Mouse (Mus musculus) megakaryocyte-erythroid progenitor cell, adult 5-6 weeks (primary cell): ENCODE data around the gene Ephb6. TPM values are rescaled to one million over a fixed set of nuclear protein-coding genes. Genes with fewer than 3 reads are reported as not detected.
"Not testable (repeated sequence)": the region's sequence is repeated elsewhere in the genome, so short reads cannot be mapped to it uniquely, and the experiment has no call there.

Source experiments
- ATAC-seq: replicated peaks from 2 replicates; pipeline ENCODE4 v1.8.0; 2016; ENCODE audit warnings: mild to moderate bottlenecking, inconsistent platforms; ENCODE audit not compliant: severe bottlenecking, poor library complexity, low FRiP score, low TSS enrichment
- total RNA-seq, 2 experiments: library from RNA; stranded (forward) in 1 of 2; stranded (reverse) in 1 of 2; fragments of 200-1000, 215-1000 nt in 1 of 2; fragments of >200 nt in 1 of 2; fragmentation: Nextera tagmentation in 1 of 2; gene quantifications; 2 replicates each; pipeline ENCODE4 v1.2.3; 2014 to 2017

Gene Ephb6
- total RNA-seq (2014; fragmentation: Nextera tagmentation) (1.5 and 12.2 TPM in 2 replicates), total RNA-seq (2017) (4.3 and 7.2 TPM in 2 replicates)

DNA sequence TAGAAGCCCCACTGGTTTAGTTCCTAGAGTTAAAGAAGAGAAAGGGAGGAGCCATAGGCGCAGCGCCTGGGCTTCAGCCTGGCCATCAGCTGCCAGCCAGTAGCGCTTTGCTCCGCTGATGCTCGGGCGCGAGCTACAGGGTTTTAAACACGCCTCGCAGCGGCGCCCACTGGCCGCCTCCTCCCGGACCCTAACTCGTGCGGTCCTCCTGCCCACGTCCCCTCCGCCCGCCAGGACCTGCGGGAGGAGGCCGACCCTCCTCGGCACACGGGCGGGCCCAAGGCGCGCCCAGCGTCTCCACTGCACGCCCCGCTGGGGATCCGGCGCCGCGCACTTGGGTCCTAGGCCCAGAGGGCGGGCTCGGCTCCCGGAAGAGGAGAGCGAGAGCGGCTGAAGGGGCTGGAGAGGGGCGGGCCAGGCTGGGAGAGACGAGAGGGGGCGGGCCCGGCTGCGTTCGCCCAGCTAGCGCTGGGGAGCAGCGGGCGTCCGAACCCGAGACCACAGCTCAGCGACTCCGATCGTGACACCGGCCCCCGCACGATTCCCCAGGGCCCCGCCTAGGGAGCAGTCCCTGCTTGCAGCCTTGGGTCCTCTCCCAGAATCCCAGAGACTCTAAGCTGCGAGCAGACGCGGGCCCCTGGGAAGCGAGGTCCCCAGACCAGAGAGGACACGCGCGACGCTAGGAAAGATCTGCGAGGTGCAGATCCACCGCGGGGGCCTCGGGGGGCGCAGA, at the start of gene Ephb6:
TSS of gene Ephb6 (plus strand) at position 422 of the 733 bp plus-strand sequence.
- peak; percentile 91 for ATAC-seq

DNA sequence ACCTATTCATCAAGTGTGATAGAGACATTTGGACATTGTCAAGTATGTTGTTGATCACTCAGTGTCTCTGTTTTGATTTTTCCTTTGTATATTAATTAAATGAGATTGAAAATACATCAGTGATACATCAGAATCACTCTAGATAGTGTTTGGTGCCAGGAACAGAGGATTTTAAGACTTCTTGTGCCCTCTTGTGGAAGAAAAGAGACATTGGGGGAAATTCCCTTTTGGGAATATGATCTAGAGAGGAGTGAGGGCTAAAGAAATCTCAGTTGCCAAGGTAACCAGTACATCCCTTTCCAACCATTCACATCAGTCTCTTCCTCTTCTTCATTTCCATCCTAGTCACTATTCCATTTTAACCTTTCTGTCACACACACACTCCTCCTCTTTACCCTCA, 48.9 kb upstream of the Ephb6 start:
- ATAC-seq: no peak

- peak; percentile 96 for ATAC-seq
Measured at GRCm38 (mm10) chr6:41557468-41557867, 47.8 kb upstream of the Ephb6 start.

- ATAC-seq: no peak
Measured at GRCm38 (mm10) chr6:41558271-41558670, 47.0 kb upstream of the Ephb6 start.

DNA sequence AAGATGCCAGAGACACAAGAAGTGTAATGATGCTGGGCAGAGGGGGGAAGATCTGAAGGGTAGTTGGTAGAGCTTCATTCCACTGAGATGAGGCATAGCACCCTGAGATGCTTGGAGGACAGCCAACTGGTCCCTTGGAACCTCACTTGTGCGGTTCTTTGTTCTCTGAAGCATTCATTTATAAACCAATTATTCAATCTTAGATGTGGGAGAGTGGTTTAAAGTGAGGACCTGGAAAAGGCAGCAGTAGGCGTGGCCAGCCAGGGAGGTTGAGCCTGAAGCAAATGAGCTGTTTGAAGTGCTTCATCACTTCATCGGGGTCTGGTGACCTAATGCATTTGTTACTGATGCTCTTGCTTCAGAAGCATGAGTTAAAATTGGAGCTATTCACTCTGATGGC, 46.0 kb upstream of the Ephb6 start:
- ATAC-seq: no peak

GRCm38 (mm10) chr6:41560273-41560672, 45.0 kb upstream of the Ephb6 start:
- ATAC-seq: no peak

DNA sequence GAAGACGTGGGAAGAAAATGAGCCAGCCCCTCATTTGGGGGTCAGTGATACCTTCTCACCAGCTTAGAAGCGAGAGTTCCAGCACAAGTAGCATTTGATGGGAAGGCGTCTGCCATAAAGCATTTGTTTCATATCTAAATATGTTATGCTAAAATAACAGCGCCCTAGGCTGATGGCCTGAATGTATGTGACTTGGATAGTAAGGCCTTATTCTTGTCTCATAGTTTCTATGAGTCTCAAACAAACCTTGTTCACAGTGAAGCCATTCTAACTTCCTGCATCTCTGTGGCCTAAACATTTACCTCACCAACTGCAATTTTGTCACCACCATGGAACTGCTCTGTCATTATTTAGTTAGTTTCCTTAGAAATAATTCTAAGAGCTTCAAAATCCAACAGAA, 42.7 kb upstream of the Ephb6 start:
- ATAC-seq: no peak

DNA sequence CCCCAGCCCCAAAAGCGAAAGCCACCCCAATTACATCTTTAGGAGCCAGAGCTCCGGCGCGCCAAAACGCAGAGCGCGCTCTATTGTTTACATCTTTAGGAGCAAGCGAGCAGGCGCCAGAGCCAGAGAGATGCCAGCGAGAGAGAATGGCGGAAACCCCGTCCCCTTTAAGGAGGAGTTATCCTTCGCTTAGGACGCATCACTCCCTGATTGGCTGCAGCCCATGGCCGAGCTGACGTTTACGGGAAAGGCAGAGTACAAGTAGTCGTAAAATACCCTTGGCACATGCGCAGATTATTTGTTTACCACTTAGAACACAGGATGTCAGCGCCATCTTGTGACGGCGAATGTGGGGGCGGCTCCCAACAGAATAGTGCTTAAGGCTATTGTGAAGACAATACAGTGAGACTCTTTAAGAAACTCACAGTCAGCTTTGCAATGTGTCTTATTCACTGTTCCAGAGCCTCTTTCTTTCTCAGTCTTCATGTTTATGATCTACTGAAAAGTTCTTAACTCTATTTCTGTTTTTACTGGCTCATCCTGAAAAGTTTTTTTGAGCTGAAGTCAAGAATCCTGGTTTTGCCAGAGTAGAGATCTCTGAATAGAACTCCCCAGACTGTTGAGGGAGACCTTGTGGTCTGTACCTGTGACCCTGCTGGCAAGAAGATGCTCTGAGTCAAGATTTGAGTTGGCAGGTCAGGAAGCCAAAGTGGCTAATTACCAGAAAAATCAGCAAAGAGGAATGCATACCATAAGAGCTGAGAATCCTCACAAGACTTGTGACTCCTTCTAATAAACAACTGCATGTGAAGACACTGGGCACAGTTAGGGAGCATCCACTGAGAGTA, 42.0 kb upstream of the Ephb6 start:
- ATAC-seq: not testable (repeated sequence)

- no peak for ATAC-seq
Measured at GRCm38 (mm10) chr6:41565261-41565660, 40.0 kb upstream of the Ephb6 start.

- ATAC-seq: no peak
Measured at GRCm38 (mm10) chr6:41566965-41567364, 38.3 kb upstream of the Ephb6 start.

- ATAC-seq: no peak
Measured at GRCm38 (mm10) chr6:41569078-41569477, 36.2 kb upstream of the Ephb6 start.

DNA sequence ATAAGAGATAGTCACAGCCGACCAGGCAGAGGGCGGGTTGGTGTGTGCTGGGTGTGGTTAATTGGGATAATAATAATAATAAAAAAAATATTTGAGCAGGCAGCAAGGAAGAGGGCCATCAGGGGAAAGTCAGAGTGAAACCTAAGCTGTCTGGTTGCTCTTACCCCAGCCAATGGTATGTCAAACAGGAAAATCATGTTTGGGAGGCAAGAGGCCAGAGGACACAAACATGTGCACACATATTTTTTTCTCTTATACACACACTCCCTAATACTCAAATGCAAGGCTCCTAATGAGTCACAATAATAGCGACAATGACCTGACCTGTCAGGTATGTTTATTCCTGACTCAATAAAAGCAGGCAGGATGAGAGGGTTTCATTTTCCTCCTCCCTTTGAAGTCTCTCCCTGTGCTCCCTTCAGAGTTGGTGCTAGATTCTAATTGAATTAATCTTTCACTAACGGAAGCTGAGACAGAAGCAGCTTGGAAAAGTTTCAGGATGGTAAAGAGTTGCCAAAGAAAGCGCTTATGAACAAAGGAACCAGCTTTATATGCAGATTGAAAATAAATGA, 28.7 kb upstream of the Ephb6 start:
- no peak for ATAC-seq

GRCm38 (mm10) chr6:41577297-41577696, 28.0 kb upstream of the Ephb6 start:
- ATAC-seq: no peak

DNA sequence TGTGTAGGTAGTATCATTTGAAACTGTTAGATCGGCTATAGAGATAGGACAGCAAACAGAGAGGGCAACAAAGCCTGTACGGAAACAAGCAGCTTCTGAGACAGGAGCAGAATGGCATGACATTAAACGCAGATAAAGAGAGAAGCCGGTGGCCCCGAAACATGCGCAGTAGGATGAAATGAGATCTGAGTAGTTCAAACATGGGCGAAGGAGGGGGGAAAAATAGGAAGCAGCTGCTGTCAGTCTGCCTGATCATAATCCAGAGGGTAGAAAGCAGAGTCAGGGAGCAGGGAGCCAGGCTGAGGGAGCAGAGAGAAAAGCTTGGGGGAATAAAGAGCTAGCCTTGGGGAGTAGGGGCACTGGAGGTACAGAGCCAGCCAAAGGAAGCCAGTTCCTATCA, 24.0 kb upstream of the Ephb6 start:
- no peak for ATAC-seq

GRCm38 (mm10) chr6:41582189-41582588, 23.1 kb upstream of the Ephb6 start:
- no peak for ATAC-seq

DNA sequence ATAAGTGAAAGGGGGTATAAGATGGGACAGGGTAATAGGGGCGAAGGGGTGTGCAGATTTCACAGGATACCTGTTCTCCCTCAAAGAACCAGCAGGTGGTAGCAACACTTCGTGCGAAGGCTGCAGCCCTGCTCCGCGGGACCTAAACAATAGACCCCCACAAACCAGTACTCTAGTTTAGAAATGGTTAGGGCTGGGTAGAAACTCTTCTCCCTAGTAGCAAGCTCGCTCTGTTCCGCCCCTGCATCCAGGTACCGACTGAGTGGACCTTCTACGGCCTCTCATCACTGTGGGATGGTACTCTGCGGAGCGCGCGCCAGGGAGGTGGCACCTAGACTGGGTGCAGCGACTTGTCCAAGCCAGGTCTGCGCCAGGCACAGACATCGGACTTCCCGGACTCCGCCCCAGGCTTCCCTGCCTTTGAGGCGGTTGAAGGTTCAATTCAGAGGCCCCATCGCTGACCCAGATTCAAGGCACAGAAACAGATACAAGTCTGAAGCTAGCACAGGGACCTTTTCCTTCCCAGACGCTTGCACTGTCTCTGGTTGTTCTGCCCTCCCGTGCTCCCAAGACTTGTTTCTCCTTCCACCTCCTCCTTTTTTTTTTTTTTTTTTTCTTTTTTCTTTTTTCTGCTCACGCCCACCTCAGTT, 756 bp upstream of the Ephb6 start:
- ATAC-seq: peak; percentile 78

DNA sequence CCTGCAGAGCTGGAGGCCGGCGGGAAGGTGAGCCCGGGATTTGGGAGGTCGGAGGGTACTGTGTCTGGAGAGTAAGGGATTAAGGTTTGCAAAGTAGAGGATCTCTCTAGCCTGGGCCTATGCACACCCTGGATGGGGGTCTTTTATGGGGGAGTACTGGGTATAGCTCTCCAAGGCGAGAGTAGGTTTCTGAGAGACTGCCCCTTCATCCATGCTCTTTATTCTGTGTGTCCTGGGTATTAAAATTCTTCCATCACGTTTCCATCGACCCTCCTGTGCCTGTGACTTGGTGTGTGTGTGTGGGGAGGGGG, 467 bp downstream of the Ephb6 start:
- no peak for ATAC-seq

- peak; percentile 43 for ATAC-seq
Measured at GRCm38 (mm10) chr6:41606214-41606613, 932 bp downstream of the Ephb6 start.

DNA sequence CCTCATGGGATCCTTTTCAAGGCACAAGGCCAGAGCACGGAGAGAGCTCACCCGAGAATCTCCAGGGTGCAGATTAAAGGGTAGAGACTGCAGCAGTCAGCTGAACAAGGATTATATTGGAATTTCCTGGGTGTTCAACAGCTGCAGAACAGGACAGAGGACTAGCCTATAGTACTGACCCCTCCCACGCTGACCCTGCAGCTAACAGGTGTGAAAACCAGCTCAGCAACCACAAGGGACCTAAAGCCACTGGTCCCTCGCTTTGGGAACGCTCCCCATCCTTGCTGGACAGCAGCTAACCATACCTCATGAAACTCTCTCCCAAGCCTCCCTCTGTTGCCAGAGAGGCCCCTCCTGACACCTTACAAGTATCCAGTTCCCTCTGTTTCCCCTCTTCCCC, 2.4 kb downstream of the Ephb6 start:
- no peak for ATAC-seq

DNA sequence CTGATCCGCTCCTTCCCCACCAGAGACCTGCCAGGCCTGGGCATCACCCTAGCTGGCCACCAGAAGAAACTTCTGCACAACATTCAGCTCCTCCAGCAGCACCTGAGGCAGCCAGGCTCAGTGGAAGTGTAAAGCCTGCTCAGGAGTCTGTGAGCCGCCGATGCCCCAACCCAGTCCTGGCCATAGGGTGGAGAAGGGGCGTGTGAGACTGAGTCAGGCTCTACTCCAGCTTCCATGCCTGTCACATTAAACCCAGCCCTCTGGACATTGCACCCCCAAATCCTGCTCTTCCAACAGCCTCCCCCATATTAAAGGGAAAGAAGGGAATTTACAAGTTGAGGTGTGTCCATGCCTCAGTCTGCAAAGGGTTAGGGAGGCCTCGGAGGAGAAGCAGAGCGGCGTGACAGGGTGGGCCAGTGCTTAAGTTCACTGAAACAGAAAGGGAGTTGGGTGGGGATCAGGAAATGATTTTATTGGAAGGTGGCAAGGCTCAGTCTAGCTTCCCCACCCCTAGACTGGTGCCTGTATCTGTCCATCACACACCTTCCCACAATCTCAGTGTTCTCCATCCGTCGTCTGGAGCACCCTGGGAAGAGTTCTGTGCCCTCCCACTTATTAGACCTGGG, 15.0 kb downstream of the Ephb6 start:
- no peak for ATAC-seq
